Mouse (Mus musculus) layer of hippocampus, postnatal 36 days (tissue): ENCODE data around the gene Hmcn1. TPM values are rescaled to one million over a fixed set of nuclear protein-coding genes. Genes with fewer than 3 reads are reported as not detected.

Experiments used
- DNase-seq, 2 experiments: peaks; one replicate each; pipeline ENCODE4 v3.0.0; 2022
- total RNA-seq, 2 experiments: library from RNA; stranded (reverse); gene quantifications; 2 replicates each; pipeline ENCODE4 v1.2.3; 2021

Hmcn1 gene
- total RNA-seq, 2 experiments from 2014 or later = 2.2 to 4.2 TPM

GRCm38 (mm10) chr1:150776741-150777140 is 216.5 kb downstream of the Hmcn1 start:
- no peak for DNase-seq

- DNase-seq = no peak
These were observed 217.5 kb downstream of the Hmcn1 start for GRCm38 (mm10) chr1:150775742-150776141.

- no peak for DNase-seq
These were observed 220.3 kb downstream of the Hmcn1 start for GRCm38 (mm10) chr1:150772958-150773357.

- DNase-seq = no peak
These were observed 222.2 kb downstream of the Hmcn1 start for GRCm38 (mm10) chr1:150770948-150771521.

- no peak for DNase-seq
These were observed 223.4 kb downstream of the Hmcn1 start for GRCm38 (mm10) chr1:150769836-150770235.

- DNase-seq = no peak
These were observed 231.6 kb downstream of the Hmcn1 start for GRCm38 (mm10) chr1:150761678-150762077.

GRCm38 (mm10) chr1:150760801-150761331 is 232.4 kb downstream of the Hmcn1 start:
- DNase-seq = no peak

GRCm38 (mm10) chr1:150759476-150760079 is 233.7 kb downstream of the Hmcn1 start:
- peak in 1 of 2 experiments; percentile 8 for DNase-seq

- DNase-seq = no peak
These were observed 239.3 kb downstream of the Hmcn1 start for GRCm38 (mm10) chr1:150753920-150754319.

- no peak for DNase-seq
These were observed 244.5 kb downstream of the Hmcn1 start for GRCm38 (mm10) chr1:150748783-150749182.

- DNase-seq = no peak
These were observed 245.5 kb downstream of the Hmcn1 start for GRCm38 (mm10) chr1:150747771-150748170.

GRCm38 (mm10) chr1:150743097-150743843 is 250.0 kb downstream of the Hmcn1 start:
- DNase-seq = no peak

GRCm38 (mm10) chr1:150742376-150743087 is 250.7 kb downstream of the Hmcn1 start:
- no peak for DNase-seq

- DNase-seq = no peak
These were observed 281.8 kb downstream of the Hmcn1 start for GRCm38 (mm10) chr1:150711438-150711837.

- no peak for DNase-seq
These were observed 286.7 kb downstream of the Hmcn1 start for GRCm38 (mm10) chr1:150706502-150706901.

- no peak for DNase-seq
These were observed 295.5 kb downstream of the Hmcn1 start for GRCm38 (mm10) chr1:150697749-150698148.

GRCm38 (mm10) chr1:150682044-150682443 is 311.2 kb downstream of the Hmcn1 start:
- no peak for DNase-seq

- no peak for DNase-seq
These were observed 311.8 kb downstream of the Hmcn1 start for GRCm38 (mm10) chr1:150681433-150681832.

GRCm38 (mm10) chr1:150681006-150681405 is 312.2 kb downstream of the Hmcn1 start:
- DNase-seq = peak; percentile 8 to 16

GRCm38 (mm10) chr1:150680345-150680744 is 312.9 kb downstream of the Hmcn1 start:
- DNase-seq = no peak

- no peak for DNase-seq
These were observed 347.9 kb downstream of the Hmcn1 start for GRCm38 (mm10) chr1:150645314-150645713.

- no peak for DNase-seq
These were observed 353.7 kb downstream of the Hmcn1 start for GRCm38 (mm10) chr1:150639522-150639921.

GRCm38 (mm10) chr1:150632506-150632905 is 360.7 kb downstream of the Hmcn1 start:
- DNase-seq = no peak
